Mouse (Mus musculus) midbrain, embryonic 14.5 days (tissue): Measurements from ENCODE around the gene Neurl1b. TPM values are rescaled to one million over a fixed set of nuclear protein-coding genes. Genes with fewer than 3 reads are reported as not detected.
A peak's percentile ranks its signal among the peaks of the same experiment; 100 is the strongest.

Experiments used
- ATAC-seq: fragments of 200-750 bp; cut with Nextera tagmentation; 2 replicates; pipeline ENCODE4 v1.8.0; 2017; ENCODE audit warnings: moderate number of reproducible peaks, moderate library complexity; ENCODE audit not compliant: low FRiP score, low TSS enrichment
- DNase-seq: peaks from one replicate; pipeline ENCODE4 v3.0.0-alpha.2; 2015
- H3K27ac ChIP-seq: fragments of 300-500 bp; sonication (generic); replicated peaks from 2 replicates; pipeline ENCODE4 v1.5.1; 2014; ENCODE audit warnings: mild to moderate bottlenecking, low read depth, low read length, moderate library complexity
- H3K27me3 ChIP-seq: fragments of 300-500 bp; sonication (generic); 2 replicates; pipeline ENCODE4 v1.6.1; 2014; ENCODE audit warnings: low read length, control low read depth, mixed read lengths; ENCODE audit not compliant: control insufficient read depth, insufficient read depth
- H3K36me3 ChIP-seq: fragments of 300-500 bp; sonication (generic); 2 replicates; pipeline ENCODE4 v1.6.1; 2014; ENCODE audit warnings: low read length, control low read depth; ENCODE audit not compliant: control insufficient read depth, insufficient read depth
- H3K4me1 ChIP-seq: fragments of 300-500 bp; sonication (generic); 2 replicates; pipeline ENCODE4 v1.6.1; 2014; ENCODE audit warnings: mild to moderate bottlenecking, antibody characterized with exemption, low read length, control low read depth; ENCODE audit not compliant: control insufficient read depth, insufficient read depth
- H3K4me2 ChIP-seq: fragments of 300-500 bp; sonication (generic); 2 replicates; pipeline ENCODE4 v1.6.1; 2014; ENCODE audit warnings: mild to moderate bottlenecking, low read length, moderate library complexity
- H3K4me3 ChIP-seq: fragments of 300-500 bp; sonication (generic); replicated peaks from 2 replicates; pipeline ENCODE4 v1.5.1; 2014; ENCODE audit warnings: low read depth, low read length
- H3K9ac ChIP-seq: fragments of 300-500 bp; sonication (generic); replicated peaks from 2 replicates; pipeline ENCODE4 v1.6.1; 2014; ENCODE audit warnings: mild to moderate bottlenecking, low read length, moderate library complexity
- H3K9me3 ChIP-seq: fragments of 300-500 bp; sonication (generic); 2 replicates; pipeline ENCODE4 v1.6.1; 2016; ENCODE audit warnings: low read length, control low read depth, mixed read lengths; ENCODE audit not compliant: control insufficient read depth
- WGBS: fragments of 180-500 bp; shearing (Covaris S2); extraction: QIAGEN DNeasy Blood & Tissue Kit; methylation state at CpG from one replicate; pipeline ENCODE4 v1.1.7; 2014; 5-methylcytosine and 5-hydroxymethylcytosine counted together
- polyA plus RNA-seq: library from polyadenylated mRNA; unstranded; fragments of >200 nt; fragmentation: Nextera tagmentation; extraction: Ambion mirVana; gene quantifications from 2 replicates; pipeline ENCODE4 v1.2.1, GENCODE M21; 2014

Gene Neurl1b
- polyA plus RNA-seq, 1 experiment from 2014 or later, result 1.6 TPM

GRCm38 (mm10) chr17:26415355-26415865, 781 bp downstream of the Neurl1b start:
- peak overlapping the region; percentile 74 for H3K9ac ChIP-seq
- H3K36me3 ChIP-seq, result no peaks in the 10 kb centered on the region
- 0 out of 2 replicates have a peak, but pooled peaks cover 3% of the 10 kb centered on the region for H3K4me1 ChIP-seq
- peak overlapping the region; percentile 95 for H3K4me2 ChIP-seq
- no peak for DNase-seq
- peak overlapping the region; percentile 71 for H3K4me3 ChIP-seq
- no peak for ATAC-seq
- no peaks in the 10 kb centered on the region for H3K9me3 ChIP-seq
- H3K27me3 ChIP-seq, result peaks cover 12% of the 10 kb centered on the region
- no peak overlapping the region for H3K27ac ChIP-seq
- 2% methylated on average over 27 of the region's 27 CpGs for WGBS

- Histone ChIP-seq H3K4me3 (0 out of 2 replicates have a peak overlapping the region, but pooled peaks have one; percentile 71), H3K27me3 (peaks cover 12% of the 10 kb centered on the region), H3K4me2 (peak overlapping the region; percentile 95), H3K27ac (no peak overlapping the region), H3K9ac (no peak overlapping the region), H3K36me3 (no peaks in the 10 kb centered on the region), H3K9me3 (no peaks in the 10 kb centered on the region), H3K4me1 (0 out of 2 replicates have a peak, but pooled peaks cover 3% of the 10 kb centered on the region)
- DNase-seq (no peak), ATAC-seq (no peak)
- WGBS, result 58% methylated on average over 3 of the region's 3 CpGs
Observed at GRCm38 (mm10) chr17:26416141-26416540, 1.5 kb downstream of the Neurl1b start.

GRCm38 (mm10) chr17:26417770-26418421, 3.3 kb downstream of the Neurl1b start:
- ATAC-seq (no peak), DNase-seq (no peak)
- Histone ChIP-seq H3K9ac (no peak overlapping the region), H3K27ac (no peak overlapping the region), H3K27me3 (peaks cover 12% of the 10 kb centered on the region), H3K9me3 (no peaks in the 10 kb centered on the region), H3K36me3 (no peaks in the 10 kb centered on the region), H3K4me2 (no peak overlapping the region), H3K4me3 (no peak overlapping the region), H3K4me1 (0 out of 2 replicates have a peak, but pooled peaks cover 3% of the 10 kb centered on the region)
- WGBS, result 91% methylated on average over 6 of the region's 6 CpGs

GRCm38 (mm10) chr17:26420491-26421247, 6.0 kb downstream of the Neurl1b start:
- Histone ChIP-seq H3K27ac (no peak overlapping the region), H3K36me3 (no peaks in the 10 kb centered on the region), H3K9me3 (no peaks in the 10 kb centered on the region), H3K4me1 (no peaks in the 10 kb centered on the region), H3K4me2 (no peak overlapping the region), H3K9ac (no peak overlapping the region), H3K4me3 (no peak overlapping the region), H3K27me3 (no peaks in the 10 kb centered on the region; the same call in 1 of the 2 replicates)
- 86% methylated on average over 7 of the region's 7 CpGs for WGBS
- DNase-seq (no peak), ATAC-seq (no peak)

- WGBS, result 48% methylated on average over 3 of the region's 3 CpGs
- H3K9me3 ChIP-seq, result no peaks in the 10 kb centered on the region
- DNase-seq (peak; percentile 52), ATAC-seq (no peak)
- H3K4me2 ChIP-seq, result no peak overlapping the region
- no peak overlapping the region for H3K4me3 ChIP-seq
- H3K36me3 ChIP-seq, result no peaks in the 10 kb centered on the region
- H3K9ac ChIP-seq, result no peak overlapping the region
- H3K27me3 ChIP-seq, result no peaks in the 10 kb centered on the region; the same call in 1 of the 2 replicates
- H3K27ac ChIP-seq, result no peak overlapping the region
- no peaks in the 10 kb centered on the region for H3K4me1 ChIP-seq
Observed at GRCm38 (mm10) chr17:26421561-26421960, 6.9 kb downstream of the Neurl1b start.

- Histone ChIP-seq H3K27ac (no peak overlapping the region), H3K9me3 (no peaks in the 10 kb centered on the region), H3K36me3 (no peaks in the 10 kb centered on the region), H3K9ac (no peak overlapping the region), H3K4me3 (no peak overlapping the region), H3K27me3 (no peaks in the 10 kb centered on the region), H3K4me2 (no peak overlapping the region), H3K4me1 (no peaks in the 10 kb centered on the region)
- WGBS, result 88% methylated on average over 6 of the region's 6 CpGs
- DNase-seq, result no peak
- ATAC-seq, result no peak
Observed at GRCm38 (mm10) chr17:26422390-26422789, 7.8 kb downstream of the Neurl1b start.

GRCm38 (mm10) chr17:26423967-26424641, 9.5 kb downstream of the Neurl1b start:
- H3K4me3 ChIP-seq, result no peak overlapping the region

GRCm38 (mm10) chr17:26424973-26425735, 10.5 kb downstream of the Neurl1b start:
- no peak overlapping the region for H3K4me2 ChIP-seq
- H3K36me3 ChIP-seq, result no peaks in the 10 kb centered on the region
- H3K27me3 ChIP-seq, result no peaks in the 10 kb centered on the region
- ATAC-seq, result no peak
- H3K4me1 ChIP-seq, result no peaks in the 10 kb centered on the region
- WGBS, result 64% methylated on average over 13 of the region's 13 CpGs
- H3K27ac ChIP-seq, result no peak overlapping the region
- no peak overlapping the region for H3K9ac ChIP-seq
- no peak overlapping the region for H3K4me3 ChIP-seq
- H3K9me3 ChIP-seq, result no peaks in the 10 kb centered on the region
- DNase-seq, result peak; percentile 12

More at GRCm38 (mm10) chr17:26423967-26424641, 9.5 kb downstream of the Neurl1b start:
- no peaks in the 10 kb centered on the region for H3K36me3 ChIP-seq
- H3K9me3 ChIP-seq, result no peaks in the 10 kb centered on the region
- H3K27ac ChIP-seq, result no peak overlapping the region
- no peak overlapping the region for H3K4me2 ChIP-seq
- no peaks in the 10 kb centered on the region for H3K27me3 ChIP-seq
- peak; percentile 35 for DNase-seq
- 30% methylated on average over 11 of the region's 11 CpGs for WGBS
- no peak for ATAC-seq
- H3K4me1 ChIP-seq, result no peaks in the 10 kb centered on the region
- H3K9ac ChIP-seq, result no peak overlapping the region
